In the genomic region with DNA sequence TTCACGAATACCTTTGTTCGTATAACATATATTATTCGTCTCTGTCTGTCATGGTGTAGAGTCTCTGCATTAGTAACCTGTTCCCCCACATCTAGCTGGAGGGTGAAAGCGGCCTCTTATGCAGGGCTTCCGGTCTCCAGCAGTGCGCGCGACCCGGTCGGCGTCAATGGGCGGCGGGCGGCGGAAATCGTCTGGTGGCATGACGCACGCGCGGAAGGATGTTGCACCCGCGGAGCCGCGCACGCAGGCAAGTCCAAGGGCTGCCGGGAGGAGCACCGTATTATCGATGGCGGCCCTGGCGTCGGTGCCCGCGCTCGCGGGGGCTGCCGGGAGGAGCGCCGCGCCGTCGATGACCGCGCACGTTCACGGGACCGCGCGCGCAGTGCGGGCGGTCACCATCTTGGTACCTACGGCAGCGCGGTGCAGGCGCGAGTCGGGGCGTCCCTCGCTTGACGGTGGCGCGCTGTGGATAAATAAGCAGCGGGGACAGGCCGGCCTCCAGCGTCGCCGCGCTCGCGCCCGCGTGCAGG, we compare ENCODE assay signal across 8 mouse cellular contexts. TPM values are rescaled to one million over a fixed set of nuclear protein-coding genes. Genes with fewer than 3 reads are reported as not detected.
DNase-seq lines count a peak whose midpoint lies in the region; ATAC-seq lines count a peak whose summit lies in the region.

A gene (plus strand): TSS at position 395 of the 530 bp plus-strand sequence.

- H3K27ac ChIP-seq in lung, embryonic 16.5 days (ENCODE audit: low read length): peak within 1 kb of the TSS; percentile 93

- H3K4me2 ChIP-seq in lung, embryonic 16.5 days (ENCODE audit: low read depth, low read length): peak within 1 kb of the TSS; percentile 94

- no peaks in the 10 kb centered on the region for H3K36me3 ChIP-seq in lung, embryonic 16.5 days (ENCODE audit: control insufficient read depth, insufficient read depth, low read length)

- no peaks in the 10 kb centered on the region for H3K27me3 ChIP-seq in lung, embryonic 16.5 days (ENCODE audit: control insufficient read depth, insufficient read depth, low read depth, low read length)

- no peaks in the 10 kb centered on the region for H3K9me3 ChIP-seq in lung, embryonic 16.5 days (ENCODE audit: control insufficient read depth, low read length)

- DNase-seq in MEL-GATA-1-ER (ENCODE audit: extremely low read depth, low read depth): peak; percentile 95
- DNase-seq in cerebellum, adult 8-10 months: peak; percentile 99
- DNase-seq in forelimb bud, embryonic 11.5 days (ENCODE audit: low read depth, low spot score): peak; percentile 96
- DNase-seq in layer of hippocampus, adult 9-10 months (ENCODE audit: low spot score): peak; percentile 94
- DNase-seq in ovary, postnatal 10 days (ENCODE audit: low spot score): peak; percentile 83
- peak; percentile 98 for DNase-seq in thymus, postnatal 10 days (ENCODE audit: low spot score in 2 of 2)

- peaks cover 11% of the 10 kb centered on the region for H3K4me1 ChIP-seq in lung, embryonic 16.5 days (replicated peaks; ENCODE audit: control insufficient read depth, insufficient read depth, low read length)

- H3K9ac ChIP-seq in lung, embryonic 16.5 days (ENCODE audit: low read length): peak within 1 kb of the TSS; percentile 83

- ATAC-seq in hematopoietic stem cell, adult 5-6 weeks (replicated peaks in 1 of 2; ENCODE audit: insufficient read depth in 1 of 2, low FRiP score in 2 of 2, low TSS enrichment in 1 of 2, low read depth in 1 of 2, poor library complexity in 2 of 2, severe bottlenecking in 2 of 2): peak; percentile 88 to 95
- ATAC-seq in lung, embryonic 16.5 days (ENCODE audit: low read depth): peak; percentile 98

- peak within 1 kb of the TSS; percentile 92 for H3K4me3 ChIP-seq in lung, embryonic 16.5 days (ENCODE audit: low read length)

- under 1% methylated on average over 51 of the region's 72 CpGs for WGBS in lung, embryonic 16.5 days

RNA-seq across cellular contexts. Expression of the gene that starts here (rescaled TPM):
- 38.4 and 45.6 TPM in 2 replicates for total RNA-seq in hematopoietic stem cell, adult 5-6 weeks (2017)
- polyA plus RNA-seq in lung, embryonic 16.5 days (2015; fragmentation: Nextera tagmentation; extraction: Ambion mirVana): 10.6 and 11.1 TPM in 2 replicates

Comparison
In these comparisons a context has a peak if more than half of its experiments do, and no peak if none do; other contexts are left out.
1. Peak in every context shown above with its lines: DNase-seq, ATAC-seq, H3K4me3 ChIP-seq and H3K27ac ChIP-seq.